Mouse (Mus musculus) heart, embryonic 12.5 days (tissue): Measurements from ENCODE around the gene Pcyt2. TPM values are rescaled to one million over a fixed set of nuclear protein-coding genes. Genes with fewer than 3 reads are reported as not detected.

ENCODE experiments used
- ATAC-seq: fragments of 200-750 bp; cut with Nextera tagmentation; 2 replicates; pipeline ENCODE4 v1.8.0; 2017; ENCODE audit warnings: moderate TSS enrichment, moderate library complexity; ENCODE audit not compliant: insufficient number of reproducible peaks, low FRiP score
- H3K27ac ChIP-seq: fragments of 300-500 bp; sonication (generic); 2 replicates; pipeline ENCODE4 v1.5.1; 2016; ENCODE audit warnings: mild to moderate bottlenecking, moderate library complexity; ENCODE audit not compliant: poor library complexity, severe bottlenecking
- H3K27me3 ChIP-seq: fragments of 300-500 bp; sonication (generic); replicated peaks from 2 replicates; pipeline ENCODE4 v1.6.1; 2016; ENCODE audit warnings: mild to moderate bottlenecking, moderate library complexity
- H3K36me3 ChIP-seq: fragments of 300-500 bp; sonication (generic); 2 replicates; pipeline ENCODE4 v1.6.1; 2016; ENCODE audit warnings: mild to moderate bottlenecking, moderate library complexity
- H3K4me1 ChIP-seq: fragments of 300-500 bp; sonication (generic); replicated peaks from 2 replicates; pipeline ENCODE4 v1.6.1; 2016; ENCODE audit warnings: mild to moderate bottlenecking
- H3K4me2 ChIP-seq: fragments of 300-500 bp; sonication (generic); 2 replicates; pipeline ENCODE4 v1.6.1; 2016; ENCODE audit warnings: mild to moderate bottlenecking, moderate library complexity
- H3K4me3 ChIP-seq: fragments of 300-500 bp; sonication (generic); 2 replicates; pipeline ENCODE4 v1.5.1; 2016; ENCODE audit warnings: mild to moderate bottlenecking
- H3K9ac ChIP-seq: fragments of 300-500 bp; sonication (generic); 2 replicates; pipeline ENCODE4 v1.6.1; 2016; ENCODE audit warnings: mild to moderate bottlenecking, moderate library complexity
- H3K9me3 ChIP-seq: fragments of 300-500 bp; sonication (generic); replicated peaks from 2 replicates; pipeline ENCODE4 v1.6.1; 2016; ENCODE audit warnings: mild to moderate bottlenecking, moderate library complexity
- WGBS: fragments of 180-500 bp; shearing (Covaris S2); methylation state at CpG from one replicate; pipeline ENCODE4 v1.1.7; 2016; 5-methylcytosine and 5-hydroxymethylcytosine counted together
- polyA plus RNA-seq: library from polyadenylated mRNA; unstranded; fragments of >200 nt; fragmentation: Nextera tagmentation; extraction: Ambion mirVana; gene quantifications from 2 replicates; pipeline ENCODE4 v1.2.1, GENCODE M21; 2016

Gene Pcyt2
- 82.1 and 82.9 TPM in 2 replicates for polyA plus RNA-seq

DNA sequence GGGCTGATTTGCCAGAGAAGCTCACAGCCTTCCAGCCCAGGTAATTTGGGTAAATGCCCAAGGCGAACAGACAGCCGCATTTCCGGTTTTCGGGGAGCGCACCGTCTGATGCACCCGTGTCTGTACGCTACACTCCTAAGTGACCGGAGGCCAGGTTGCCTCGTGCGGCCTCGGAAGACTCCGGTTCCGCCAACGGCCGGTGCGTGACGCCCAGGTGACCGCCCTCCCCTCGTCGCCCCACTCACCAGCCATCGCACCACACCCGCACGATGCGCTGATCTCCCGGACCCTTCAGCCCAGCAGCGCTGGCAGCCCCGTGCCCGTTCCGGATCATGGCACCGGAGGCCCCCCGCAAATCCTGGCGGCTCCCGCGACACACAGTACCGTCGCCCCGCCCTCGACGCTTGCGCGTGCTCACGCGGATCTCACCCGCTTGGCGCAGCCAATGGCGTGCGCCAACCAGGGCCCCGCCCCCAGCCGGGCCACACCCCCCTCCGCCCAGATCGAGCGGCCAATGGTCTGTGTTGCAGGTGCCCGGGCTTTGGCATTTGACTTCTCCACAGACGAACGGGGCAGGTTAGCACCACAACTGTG, at the start of gene Pcyt2:
Pcyt2 (minus strand) TSS at position 418 of the 594 bp plus-strand sequence.
- peaks cover 70% of the 10 kb centered on the region for H3K36me3 ChIP-seq
- under 1% methylated on average over 56 of the region's 56 CpGs for WGBS

DNA sequence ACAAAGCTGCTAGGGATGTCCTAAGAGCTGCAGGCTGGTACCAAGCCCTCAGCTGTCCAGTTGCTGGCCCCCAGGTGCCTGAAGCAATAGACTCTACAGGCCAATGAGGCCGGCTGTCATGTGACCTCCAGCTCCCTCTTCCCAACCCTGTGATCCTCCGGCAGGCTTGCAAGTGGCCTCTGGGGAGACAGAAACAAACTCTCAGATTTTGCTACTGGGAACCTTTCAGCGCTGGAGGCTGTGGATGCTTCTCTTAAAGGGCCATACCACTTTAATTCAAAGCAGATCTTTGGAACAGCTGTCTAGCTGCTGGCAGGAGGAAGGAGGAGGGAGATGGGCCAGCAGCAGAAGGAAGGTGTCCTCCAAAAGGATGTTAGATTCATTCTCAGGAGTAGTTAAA, 48.9 kb upstream of the Pcyt2 start:
- peak overlapping the region; percentile 5; the same call in 1 of the 2 replicates for H3K4me2 ChIP-seq
- H3K4me1 ChIP-seq: peaks cover 25% of the 10 kb centered on the region
- no peak overlapping the region for H3K27ac ChIP-seq
- 4% methylated on average over 3 of the region's 3 CpGs for WGBS
- H3K4me3 ChIP-seq: no peak overlapping the region
- H3K27me3 ChIP-seq: peaks cover 37% of the 10 kb centered on the region
- H3K36me3 ChIP-seq: no peaks in the 10 kb centered on the region
- H3K9me3 ChIP-seq: no peaks in the 10 kb centered on the region
- 0 out of 2 replicates have a peak, but pooled peaks have one; percentile 47 for ATAC-seq
- peak overlapping the region; percentile 8; the same call in 1 of the 2 replicates for H3K9ac ChIP-seq

More for the DNA sequence above, at the start of gene Pcyt2:
- peak within 1 kb of the TSS; percentile 87 for H3K9ac ChIP-seq
- no peaks in the 10 kb centered on the region for H3K27me3 ChIP-seq
- ATAC-seq: peak; percentile 97
- peaks cover 27% of the 10 kb centered on the region for H3K4me1 ChIP-seq
- peak within 1 kb of the TSS; percentile 75 for H3K27ac ChIP-seq
- no peaks in the 10 kb centered on the region for H3K9me3 ChIP-seq
- H3K4me2 ChIP-seq: peak within 1 kb of the TSS; percentile 89
- H3K4me3 ChIP-seq: peak within 1 kb of the TSS; percentile 84

DNA sequence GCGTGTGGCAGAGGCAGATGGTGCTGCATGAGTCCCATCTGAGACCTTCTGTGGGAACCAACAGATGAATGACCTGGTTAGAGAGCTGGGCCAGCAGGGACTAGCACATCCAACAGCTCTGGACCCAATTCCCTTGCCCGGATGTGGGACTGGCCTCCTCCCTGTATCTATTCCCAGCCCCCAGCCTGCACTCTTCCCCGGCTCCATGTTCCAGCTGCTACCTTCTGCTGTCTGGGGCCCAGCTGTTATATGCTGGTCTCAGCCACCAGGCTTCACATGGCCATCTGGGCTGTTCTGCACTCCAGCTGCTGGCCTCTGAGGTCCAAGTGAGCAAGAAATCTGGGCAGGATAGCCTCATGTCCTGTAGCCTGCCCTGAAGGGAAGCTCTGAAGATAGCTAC, 47.7 kb upstream of the Pcyt2 start:
- Histone ChIP-seq H3K9me3 (no peaks in the 10 kb centered on the region), H3K4me1 (peaks cover 34% of the 10 kb centered on the region), H3K4me2 (no peak overlapping the region), H3K27ac (no peak overlapping the region), H3K36me3 (no peaks in the 10 kb centered on the region), H3K9ac (no peak overlapping the region), H3K27me3 (peaks cover 49% of the 10 kb centered on the region), H3K4me3 (no peak overlapping the region)
- no peak for ATAC-seq
- 64% methylated on average over 3 of the region's 3 CpGs for WGBS

DNA sequence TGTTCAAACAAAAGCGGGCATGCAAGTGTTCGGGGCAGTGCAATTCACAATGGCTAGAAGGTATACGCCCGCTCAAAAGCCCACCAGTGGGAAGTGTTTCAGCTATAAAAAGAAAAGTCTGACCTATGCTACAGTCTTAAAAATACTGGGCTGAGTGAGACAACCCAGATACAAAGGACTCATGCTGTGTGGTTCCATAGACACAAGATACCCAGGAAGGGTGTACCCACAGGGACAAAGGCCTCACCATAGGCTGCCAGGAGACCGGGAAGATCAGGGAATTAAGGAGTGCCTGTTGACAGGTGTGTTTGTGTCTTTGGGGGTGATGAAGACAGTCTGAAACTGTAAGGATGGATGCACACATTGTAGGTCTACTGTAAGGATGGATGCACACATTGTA, 46.0 kb upstream of the Pcyt2 start:
- no peak for ATAC-seq
- H3K9me3 ChIP-seq: no peaks in the 10 kb centered on the region
- H3K27ac ChIP-seq: no peak overlapping the region
- H3K4me1 ChIP-seq: peaks cover 51% of the 10 kb centered on the region
- no peak overlapping the region for H3K4me3 ChIP-seq
- H3K27me3 ChIP-seq: peaks cover 66% of the 10 kb centered on the region
- no peak overlapping the region for H3K4me2 ChIP-seq
- 83% methylated on average over 5 of the region's 5 CpGs for WGBS
- no peak overlapping the region for H3K9ac ChIP-seq
- H3K36me3 ChIP-seq: no peaks in the 10 kb centered on the region

DNA sequence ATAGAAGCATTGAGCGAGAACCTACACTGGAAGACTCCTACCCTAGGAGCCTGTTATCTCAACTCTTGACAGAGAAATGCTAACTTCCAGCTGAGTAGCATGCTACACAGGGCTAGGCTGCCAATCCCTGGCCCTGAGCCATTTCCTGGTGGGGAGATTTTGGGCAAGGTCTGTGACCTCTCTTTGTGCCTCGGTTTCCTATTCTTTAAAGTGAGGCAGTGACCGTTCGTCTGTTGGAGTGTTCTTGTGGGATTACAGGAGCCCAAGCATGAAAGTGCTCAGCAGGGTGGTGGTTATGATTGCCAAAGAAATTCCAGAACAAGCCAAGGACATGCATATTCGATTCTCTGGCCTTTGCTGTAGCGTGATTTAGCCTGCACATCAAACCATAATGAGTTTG, 45.0 kb upstream of the Pcyt2 start:
- WGBS: 53% methylated on average over 6 of the region's 6 CpGs
- Histone ChIP-seq H3K4me2 (no peak overlapping the region), H3K4me3 (no peak overlapping the region), H3K27me3 (peaks cover 76% of the 10 kb centered on the region), H3K27ac (no peak overlapping the region), H3K4me1 (peaks cover 51% of the 10 kb centered on the region), H3K9me3 (no peaks in the 10 kb centered on the region), H3K9ac (no peak overlapping the region), H3K36me3 (no peaks in the 10 kb centered on the region)
- ATAC-seq: no peak

DNA sequence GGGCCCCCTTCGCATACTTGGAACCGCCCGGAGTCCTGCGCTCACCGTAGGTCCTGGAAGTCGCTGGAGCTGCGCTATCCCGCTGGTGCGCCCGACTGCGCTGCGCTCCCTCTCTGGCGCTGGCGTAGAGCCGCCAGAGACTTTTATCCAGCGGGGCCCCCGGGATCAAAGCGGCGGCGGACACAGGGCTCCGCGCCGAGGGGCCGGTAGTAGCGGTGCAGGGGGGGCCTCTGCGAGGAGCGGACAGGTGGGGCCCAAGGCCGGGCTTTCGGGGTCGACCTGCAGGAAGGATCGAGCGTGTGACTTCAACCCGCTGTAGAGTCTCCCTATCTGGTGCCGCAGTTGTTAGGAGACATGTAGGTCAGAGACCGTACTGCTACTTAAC, 43.3 kb upstream of the Pcyt2 start, which contains the start of gene Notum:
Notum (minus strand) TSS at position 100 of the 385 bp plus-strand sequence.
- no peaks in the 10 kb centered on the region for H3K9me3 ChIP-seq
- under 1% methylated on average over 35 of the region's 35 CpGs for WGBS
- peak within 1 kb of the TSS; percentile 78 for H3K4me2 ChIP-seq
- H3K4me3 ChIP-seq: peak within 1 kb of the TSS; percentile 51
- peaks cover 93% of the 10 kb centered on the region for H3K27me3 ChIP-seq
- peak within 1 kb of the TSS; percentile 51 for H3K9ac ChIP-seq
- H3K36me3 ChIP-seq: no peaks in the 10 kb centered on the region
- H3K4me1 ChIP-seq: peaks cover 42% of the 10 kb centered on the region
- ATAC-seq: no peak
- H3K27ac ChIP-seq: no peak within 1 kb of the TSS

DNA sequence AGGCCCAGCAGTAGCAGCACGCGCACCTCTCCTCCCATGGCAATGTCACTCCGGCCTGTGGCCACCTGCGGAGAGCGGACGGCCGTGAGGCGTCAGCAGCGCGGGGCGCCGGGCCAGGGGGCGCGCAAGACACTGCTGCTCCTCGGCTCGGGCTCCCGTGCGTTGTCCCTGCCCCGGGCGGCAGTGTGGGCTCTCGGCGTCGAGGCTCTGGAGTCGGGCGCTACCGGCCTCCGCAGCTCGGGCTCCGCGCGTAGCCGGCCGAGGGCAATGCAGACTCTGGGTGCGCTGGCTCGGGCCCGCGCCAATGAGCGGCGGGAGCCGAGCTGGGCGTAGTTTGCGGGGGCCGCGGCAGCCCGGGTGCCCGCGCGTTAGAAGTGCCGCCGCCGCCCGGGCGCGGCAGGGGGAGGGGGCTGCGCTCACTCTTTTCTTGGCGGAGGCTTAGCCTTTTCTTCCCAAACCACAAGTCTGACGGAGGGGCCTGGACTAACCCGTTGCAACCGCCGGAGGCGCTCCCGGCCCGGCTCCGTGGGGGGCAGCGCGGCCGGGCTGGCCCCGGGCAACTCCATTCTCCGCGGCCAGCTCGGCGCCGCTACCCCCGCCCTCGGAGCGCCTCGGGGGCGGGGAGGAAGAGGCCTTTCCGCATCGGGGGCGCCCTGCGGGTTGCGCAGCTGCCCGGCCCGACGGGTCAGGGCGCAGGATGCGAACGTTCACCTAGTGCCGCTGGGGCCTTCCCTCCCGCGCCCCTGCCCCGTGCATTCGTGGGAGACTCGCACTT, 42.8 kb upstream of the Pcyt2 start:
- WGBS: under 1% methylated on average over 89 of the region's 95 CpGs
- peak overlapping the region; percentile 51 for H3K4me3 ChIP-seq
- peak overlapping the region; percentile 51 for H3K9ac ChIP-seq
- H3K4me1 ChIP-seq: peaks cover 38% of the 10 kb centered on the region
- no peak overlapping the region for H3K27ac ChIP-seq
- no peaks in the 10 kb centered on the region for H3K9me3 ChIP-seq
- peak; percentile 23; the same call in 1 of the 2 replicates for ATAC-seq
- H3K4me2 ChIP-seq: peak overlapping the region; percentile 78
- H3K36me3 ChIP-seq: no peaks in the 10 kb centered on the region
- peaks cover 97% of the 10 kb centered on the region for H3K27me3 ChIP-seq

DNA sequence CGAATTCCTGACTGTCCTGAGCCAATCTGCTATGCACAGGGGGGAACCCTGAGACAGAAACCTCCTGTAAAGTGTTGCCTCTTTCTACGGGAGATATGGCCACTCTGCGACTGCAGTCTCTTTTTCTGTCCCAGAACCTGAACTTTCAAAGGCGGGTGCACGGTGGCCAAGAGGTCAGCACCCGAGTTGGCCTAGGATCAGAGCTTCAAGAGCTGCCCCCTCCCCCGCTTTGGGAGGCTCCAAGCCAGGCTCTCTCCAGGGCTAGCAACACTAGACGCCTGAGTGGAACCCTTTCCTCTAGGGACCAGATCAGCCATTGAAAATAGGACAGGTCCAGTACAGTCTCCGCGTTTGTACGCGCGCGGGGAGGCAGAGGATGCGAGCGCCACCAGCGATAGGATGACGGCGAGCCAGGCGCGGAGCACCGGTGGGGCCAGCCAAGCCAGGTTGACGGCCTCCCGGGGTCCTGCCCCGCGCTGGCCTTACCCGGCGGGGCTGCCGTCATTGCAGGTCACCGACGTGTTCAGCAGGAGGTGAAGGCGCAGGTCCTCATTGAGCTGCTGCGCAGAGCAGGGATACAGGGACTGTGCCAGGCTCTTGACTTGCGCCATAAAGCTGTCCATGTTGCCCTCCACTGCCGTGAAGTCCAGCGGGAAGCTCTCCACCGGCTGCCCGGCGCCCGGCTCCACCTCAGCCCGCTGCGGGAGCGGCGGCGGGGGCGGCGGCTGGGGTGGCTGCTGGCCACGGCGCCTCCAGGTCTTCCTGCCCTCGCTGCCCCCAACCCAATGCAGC, 42.0 kb upstream of the Pcyt2 start:
- Histone ChIP-seq H3K4me1 (peaks cover 38% of the 10 kb centered on the region), H3K4me3 (peak overlapping the region; percentile 51), H3K9ac (peak overlapping the region; percentile 51; the same call in 1 of the 2 replicates), H3K9me3 (no peaks in the 10 kb centered on the region), H3K27ac (no peak overlapping the region), H3K27me3 (peaks cover 93% of the 10 kb centered on the region), H3K36me3 (no peaks in the 10 kb centered on the region), H3K4me2 (peak overlapping the region; percentile 78)
- ATAC-seq: no peak
- 3% methylated on average over 50 of the region's 50 CpGs for WGBS

DNA sequence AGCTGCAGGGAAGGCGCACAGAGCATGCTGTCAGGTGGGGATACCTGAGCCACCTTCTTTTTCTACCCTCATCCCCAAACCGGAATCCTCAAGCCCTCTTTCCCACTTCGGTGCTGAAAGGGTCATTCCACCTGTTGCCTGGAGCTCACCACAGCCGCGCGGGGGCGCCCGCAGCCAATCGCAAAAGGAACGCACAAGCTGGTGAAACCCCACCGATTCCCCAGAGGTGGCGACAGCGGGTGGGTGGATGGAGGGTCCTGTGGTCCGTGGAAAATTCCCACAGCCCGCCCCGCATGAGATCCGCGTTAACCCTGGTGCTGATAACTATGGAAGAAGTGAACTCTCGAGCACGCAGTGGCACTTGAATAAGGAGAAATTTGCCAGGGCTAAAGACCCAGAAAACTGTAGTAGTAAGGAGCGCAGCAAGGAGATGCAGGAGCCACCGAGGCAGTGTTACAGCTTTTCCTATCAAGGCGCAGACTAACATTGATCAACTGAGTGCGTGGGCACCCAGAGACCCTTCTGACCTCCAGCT, 41.2 kb upstream of the Pcyt2 start:
- H3K4me2 ChIP-seq: peak overlapping the region; percentile 78
- H3K27ac ChIP-seq: no peak overlapping the region
- no peak for ATAC-seq
- H3K9ac ChIP-seq: no peak overlapping the region
- H3K27me3 ChIP-seq: peaks cover 93% of the 10 kb centered on the region
- peak overlapping the region; percentile 51 for H3K4me3 ChIP-seq
- WGBS: 5% methylated on average over 24 of the region's 24 CpGs
- H3K4me1 ChIP-seq: peaks cover 40% of the 10 kb centered on the region
- no peaks in the 10 kb centered on the region for H3K36me3 ChIP-seq
- no peaks in the 10 kb centered on the region for H3K9me3 ChIP-seq

DNA sequence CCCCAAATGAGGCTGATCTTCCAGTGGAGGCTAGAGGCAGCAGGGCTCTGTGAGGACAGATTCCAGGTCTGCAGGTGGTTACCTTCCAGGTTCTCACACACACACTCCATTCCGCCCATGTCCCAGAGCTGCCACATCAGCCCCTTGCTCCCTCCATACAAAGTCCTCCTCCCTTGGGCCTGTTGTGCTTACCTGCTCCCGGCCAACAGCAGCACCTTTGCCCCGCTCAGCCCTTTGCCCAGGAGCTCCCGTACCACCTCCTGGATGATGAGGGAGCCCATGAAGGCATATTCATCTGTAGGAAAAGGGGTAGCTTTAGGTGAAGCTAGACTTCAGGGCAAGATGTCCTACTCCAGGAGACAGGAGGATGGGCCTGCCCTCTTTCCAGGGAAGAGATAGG, 39.6 kb upstream of the Pcyt2 start:
- H3K36me3 ChIP-seq: no peaks in the 10 kb centered on the region
- no peak overlapping the region for H3K9ac ChIP-seq
- 82% methylated on average over 4 of the region's 4 CpGs for WGBS
- H3K4me1 ChIP-seq: peaks cover 33% of the 10 kb centered on the region
- H3K4me3 ChIP-seq: no peak overlapping the region
- no peaks in the 10 kb centered on the region for H3K9me3 ChIP-seq
- no peak overlapping the region for H3K4me2 ChIP-seq
- H3K27ac ChIP-seq: no peak overlapping the region
- no peak for ATAC-seq
- peaks cover 78% of the 10 kb centered on the region for H3K27me3 ChIP-seq
